Mouse (Mus musculus): ENCODE results near the gene Noxo1.
A peak's percentile ranks its signal among the peaks of the same experiment; 100 is the strongest.

- TF ChIP-seq CTCF (IDR thresholded peaks at IDR 0.05; ENCODE audit: low read depth) (no peak), EP300 (IDR thresholded peaks at IDR 0.05; ENCODE audit: low read depth) (0 out of 2 replicates have a peak, but pooled peaks have one; percentile 5)
Measured at GRCm38 (mm10) chr17:24722220-24722924, 26.3 kb downstream of the Noxo1 start.
